Mouse (Mus musculus): ENCODE measurements around the gene Ccl21b. TPM values are rescaled to one million over a fixed set of nuclear protein-coding genes. Genes with fewer than 3 reads are reported as not detected.
"Not testable (repeated sequence)": the region's sequence is repeated elsewhere in the genome, so short reads cannot be mapped to it uniquely, and the experiment has no call there.

Gene Ccl21b
- total RNA-seq (2014; rRNA removed) (1.3 TPM in 1 of 2 replicates, not detected in the other), polyA plus RNA-seq (2015; fragmentation: Nextera tagmentation; extraction: Ambion mirVana) (not detected in 2 replicates)

- not testable (repeated sequence) for H3K4me3 ChIP-seq (ENCODE audit: low read depth, low read length); H3K36me3 ChIP-seq (ENCODE audit: insufficient read depth, low read length); H3K27me3 ChIP-seq (ENCODE audit: insufficient read depth, low read length); H3K9me3 ChIP-seq (ENCODE audit: low read length); H3K9ac ChIP-seq (replicated peaks; ENCODE audit: low read length, poor library complexity, severe bottlenecking); H3K4me2 ChIP-seq (ENCODE audit: low read depth, low read length, poor library complexity, severe bottlenecking); DNase-seq (ENCODE audit: low spot score); H3K4me1 ChIP-seq (ENCODE audit: insufficient read depth, low read length); H3K27ac ChIP-seq (ENCODE audit: low read depth, low read length); ATAC-seq (ENCODE audit: low FRiP score)
- WGBS, result no CpG with 5 or more reads among the region's 5 CpGs
Observed at GRCm38 (mm10) chr4:42255467-42255866, at the start of gene Ccl21b. Gene Ccl21b, plus strand, starts transcription at chr4:42255767.

GRCm38 (mm10) chr4:42240339-42240738 is 15.2 kb upstream of the Ccl21b start, which contains the start of gene Gm10600:
Gene Gm10600, plus strand, starts transcription at chr4:42240639.
- not testable (repeated sequence) for H3K4me2 ChIP-seq (ENCODE audit: low read depth, low read length, poor library complexity, severe bottlenecking); H3K4me1 ChIP-seq (ENCODE audit: insufficient read depth, low read length); H3K9ac ChIP-seq (replicated peaks; ENCODE audit: low read length, poor library complexity, severe bottlenecking); H3K36me3 ChIP-seq (ENCODE audit: insufficient read depth, low read length); H3K27ac ChIP-seq (ENCODE audit: low read depth, low read length); DNase-seq (ENCODE audit: low spot score); ATAC-seq (ENCODE audit: low FRiP score); H3K9me3 ChIP-seq (ENCODE audit: low read length); H3K4me3 ChIP-seq (ENCODE audit: low read depth, low read length); H3K27me3 ChIP-seq (ENCODE audit: insufficient read depth, low read length)
- no CpG with 5 or more reads among the region's 4 CpGs for WGBS

GRCm38 (mm10) chr4:42293967-42294366 is 38.4 kb downstream of the Ccl21b start, which contains the start of gene Gm21953:
Gene Gm21953, plus strand, starts transcription at chr4:42294267.
- H3K4me2 ChIP-seq (ENCODE audit: low read depth, low read length, poor library complexity, severe bottlenecking); H3K27me3 ChIP-seq (ENCODE audit: insufficient read depth, low read length); H3K36me3 ChIP-seq (ENCODE audit: insufficient read depth, low read length); H3K27ac ChIP-seq (ENCODE audit: low read depth, low read length); DNase-seq (ENCODE audit: low spot score); ATAC-seq (ENCODE audit: low FRiP score); H3K9me3 ChIP-seq (ENCODE audit: low read length); H3K4me3 ChIP-seq (ENCODE audit: low read depth, low read length); H3K4me1 ChIP-seq (ENCODE audit: insufficient read depth, low read length); H3K9ac ChIP-seq (replicated peaks; ENCODE audit: low read length, poor library complexity, severe bottlenecking): not testable (repeated sequence)
- no CpG with 5 or more reads among the region's 18 CpGs for WGBS

Other genes starting within 250 kb of the Ccl21b start
- gene Gm21093, start 221.0 kb upstream of the Ccl21b start, total RNA-seq (2014; rRNA removed), result 1.3 and 4.7 TPM in 2 replicates
- 0.39 TPM in 1 of 2 replicates, not detected in the other for gene Gm21093, start 221.0 kb upstream of the Ccl21b start, polyA plus RNA-seq (2015; fragmentation: Nextera tagmentation; extraction: Ambion mirVana)
- not detected in 2 replicates for gene Gm3893, start 164.6 kb upstream of the Ccl21b start, total RNA-seq (2014; rRNA removed)
- not detected in 2 replicates for gene Gm3893, start 164.6 kb upstream of the Ccl21b start, polyA plus RNA-seq (2015; fragmentation: Nextera tagmentation; extraction: Ambion mirVana)
- not detected in 2 replicates for gene Gm13304, start 140.9 kb upstream of the Ccl21b start, total RNA-seq (2014; rRNA removed)
- 0.23 TPM in 1 of 2 replicates, not detected in the other for gene Gm13304, start 140.9 kb upstream of the Ccl21b start, polyA plus RNA-seq (2015; fragmentation: Nextera tagmentation; extraction: Ambion mirVana)
- 2.0 and 5.5 TPM in 2 replicates for gene Gm13306, start 102.3 kb upstream of the Ccl21b start, total RNA-seq (2014; rRNA removed)
- 6.3 and 10.6 TPM in 2 replicates for gene Gm13306, start 102.3 kb upstream of the Ccl21b start, polyA plus RNA-seq (2015; fragmentation: Nextera tagmentation; extraction: Ambion mirVana)
- not detected in 2 replicates for gene Gm13305, start 87.2 kb upstream of the Ccl21b start, total RNA-seq (2014; rRNA removed)
- gene Gm13305, start 87.2 kb upstream of the Ccl21b start, polyA plus RNA-seq (2015; fragmentation: Nextera tagmentation; extraction: Ambion mirVana), result not detected in 2 replicates
- not detected in 2 replicates for gene Gm10600, start 15.1 kb upstream of the Ccl21b start, total RNA-seq (2014; rRNA removed)
- not detected in 2 replicates for gene Gm10600, start 15.1 kb upstream of the Ccl21b start, polyA plus RNA-seq (2015; fragmentation: Nextera tagmentation; extraction: Ambion mirVana)
- gene Gm21953, start 38.5 kb downstream of the Ccl21b start, total RNA-seq (2014; rRNA removed), result not detected in 2 replicates
- gene Gm21953, start 38.5 kb downstream of the Ccl21b start, polyA plus RNA-seq (2015; fragmentation: Nextera tagmentation; extraction: Ambion mirVana), result not detected in 2 replicates
- gene Fam205a3, start 62.6 kb downstream of the Ccl21b start, total RNA-seq (2014; rRNA removed), result 0.11 and 0.85 TPM in 2 replicates
- gene Fam205a3, start 62.6 kb downstream of the Ccl21b start, polyA plus RNA-seq (2015; fragmentation: Nextera tagmentation; extraction: Ambion mirVana), result not detected in 2 replicates
- not detected in 2 replicates for gene Gm21586, start 183.6 kb downstream of the Ccl21b start, total RNA-seq (2014; rRNA removed)
- not detected in 2 replicates for gene Gm21586, start 183.6 kb downstream of the Ccl21b start, polyA plus RNA-seq (2015; fragmentation: Nextera tagmentation; extraction: Ambion mirVana)
- 0.38 and 1.6 TPM in 2 replicates for gene Gm2163, start 211.0 kb downstream of the Ccl21b start, total RNA-seq (2014; rRNA removed)
- 0.11 and 0.22 TPM in 2 replicates for gene Gm2163, start 211.0 kb downstream of the Ccl21b start, polyA plus RNA-seq (2015; fragmentation: Nextera tagmentation; extraction: Ambion mirVana)